Mouse (Mus musculus): ENCODE data around the gene Gm28035.

DNA sequence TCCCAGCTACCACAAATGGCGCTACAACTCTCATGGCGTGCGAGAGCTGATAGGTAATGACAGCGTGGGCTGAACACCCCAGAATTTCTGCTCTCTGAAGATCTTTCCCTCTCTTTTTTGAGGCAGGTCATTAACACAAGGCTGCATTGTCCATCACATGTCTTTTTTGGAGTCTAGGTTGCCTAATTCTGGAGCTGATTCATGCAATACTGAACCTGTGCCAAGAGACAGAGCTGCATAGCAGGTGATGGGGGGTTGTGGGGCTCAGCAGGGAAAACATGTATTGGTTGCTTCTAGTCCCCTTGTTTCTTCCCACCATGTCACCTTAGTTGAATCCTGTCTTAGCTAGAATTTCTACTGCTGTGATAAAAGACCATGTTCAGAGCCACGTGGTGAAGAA, 84.9 kb downstream of the Gm28035 start:
- TF ChIP-seq CTCF (conservative IDR thresholded peaks at IDR 0.05; ENCODE audit: insufficient read depth, insufficient read length, low read depth, low read length) = no peak
- TF ChIP-seq POLR2A (IDR thresholded peaks at IDR 0.05; ENCODE audit: low read depth, low read length) = no peak
